Mouse (Mus musculus) limb, embryonic 14.5 days (tissue): ENCODE results near the gene Rptor. TPM values are rescaled to one million over a fixed set of nuclear protein-coding genes. Genes with fewer than 3 reads are reported as not detected.

Experiments
- ATAC-seq: fragments of 200-750 bp; cut with Nextera tagmentation; 2 replicates; pipeline ENCODE4 v1.8.0; 2017; ENCODE audit warnings: low read depth, moderate number of reproducible peaks, moderate TSS enrichment; ENCODE audit not compliant: low FRiP score
- DNase-seq: peaks from one replicate; pipeline ENCODE4 v3.0.0-alpha.2; 2015; ENCODE audit warnings: low spot score
- H3K27ac ChIP-seq: fragments of 300-500 bp; sonication (generic); replicated peaks from 2 replicates; pipeline ENCODE4 v1.5.1; 2014; ENCODE audit warnings: low read depth, mild to moderate bottlenecking, low read length, moderate library complexity, mixed read lengths
- H3K27me3 ChIP-seq: fragments of 300-500 bp; sonication (generic); 2 replicates; pipeline ENCODE4 v1.6.1; 2014; ENCODE audit warnings: low read length, mixed read lengths; ENCODE audit not compliant: control insufficient read depth, insufficient read depth
- H3K36me3 ChIP-seq: fragments of 300-500 bp; sonication (generic); 2 replicates; pipeline ENCODE4 v1.6.1; 2014; ENCODE audit warnings: mild to moderate bottlenecking, low read length, moderate library complexity, mixed read lengths; ENCODE audit not compliant: control insufficient read depth, insufficient read depth
- H3K4me1 ChIP-seq: fragments of 300-500 bp; sonication (generic); 2 replicates; pipeline ENCODE4 v1.6.1; 2014; ENCODE audit warnings: antibody characterized with exemption, low read length, mixed read lengths; ENCODE audit not compliant: control insufficient read depth, insufficient read depth
- H3K4me2 ChIP-seq: fragments of 300-500 bp; sonication (generic); replicated peaks from 2 replicates; pipeline ENCODE4 v1.6.1; 2014; ENCODE audit warnings: low read depth, mild to moderate bottlenecking, low read length, moderate library complexity; ENCODE audit not compliant: severe bottlenecking
- H3K4me3 ChIP-seq: fragments of 300-500 bp; sonication (generic); replicated peaks from 2 replicates; pipeline ENCODE4 v1.5.1; 2014; ENCODE audit warnings: low read length
- H3K9ac ChIP-seq: fragments of 300-500 bp; sonication (generic); 2 replicates; pipeline ENCODE4 v1.6.1; 2014; ENCODE audit warnings: mild to moderate bottlenecking, low read depth, low read length, moderate library complexity; ENCODE audit not compliant: severe bottlenecking
- H3K9me3 ChIP-seq: fragments of 300-500 bp; sonication (generic); 2 replicates; pipeline ENCODE4 v1.6.1; 2016; ENCODE audit warnings: low read length; ENCODE audit not compliant: control insufficient read depth
- POLR2A ChIP-seq: fragments of 200-500 bp; IDR thresholded peaks from 2 replicates; pipeline ENCODE4 v1.8.0; 2012; ENCODE audit warnings: inconsistent platforms, mild to moderate bottlenecking, moderate library complexity, borderline replicate concordance; ENCODE audit not compliant: insufficient read depth, insufficient read length; ENCODE audit errors: extremely low read depth
- WGBS: fragments of 180-500 bp; shearing (Covaris S2); extraction: QIAGEN DNeasy Blood & Tissue Kit; methylation state at CpG from one replicate; pipeline ENCODE4 v1.1.7; 2014; 5-methylcytosine and 5-hydroxymethylcytosine counted together
- polyA plus RNA-seq, 2 experiments: library from polyadenylated mRNA; depleted of rRNA in 1 of 2; stranded (reverse) in 1 of 2; unstranded in 1 of 2; fragments of >200 nt; fragmentation: Nextera tagmentation in 1 of 2; extraction: Ambion mirVana in 1 of 2; gene quantifications; 2 replicates each; pipeline versions ENCODE4 v1.2.1 to v1.2.3; 2012 to 2014

Gene Rptor
- polyA plus RNA-seq, 2 experiments: 13.7 to 24.3 TPM

DNA sequence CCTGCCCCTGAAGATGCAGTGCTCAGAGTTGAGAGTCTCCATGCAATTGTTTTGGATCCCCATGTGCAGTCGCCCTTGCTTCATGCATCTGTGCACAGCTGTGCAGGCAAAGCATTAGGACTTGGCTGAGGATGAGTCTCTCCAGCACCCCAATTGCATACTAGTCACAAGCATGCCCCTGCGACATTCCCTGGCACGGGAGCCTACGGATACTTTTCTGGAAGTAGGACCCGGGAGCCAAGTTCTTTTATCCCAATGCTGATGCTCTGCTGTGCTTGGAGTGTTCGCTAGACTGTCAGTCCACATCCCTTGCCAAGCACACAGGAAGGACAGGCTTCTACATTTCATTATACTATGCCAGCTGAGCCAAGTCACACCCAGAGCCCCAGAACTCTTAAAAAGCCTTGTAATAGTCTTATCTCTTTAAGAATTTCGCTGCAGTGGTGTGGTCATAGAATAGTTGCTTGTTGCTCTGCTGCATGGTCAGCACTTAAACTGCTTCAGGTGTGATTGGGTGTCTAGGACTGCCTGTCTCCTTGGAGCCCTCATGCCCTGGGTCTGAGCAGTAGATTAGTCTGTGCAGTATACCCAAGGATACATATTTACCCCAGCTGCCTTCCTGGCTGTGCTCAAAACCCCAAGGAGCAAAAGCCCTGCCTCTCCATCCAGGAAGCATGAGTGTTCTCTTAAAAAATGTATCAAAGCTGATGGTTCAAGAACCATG is 183.1 kb downstream of the Rptor start:
- no peak overlapping the region for H3K27ac ChIP-seq
- no peak for TF ChIP-seq POLR2A
- no peak overlapping the region for H3K4me2 ChIP-seq
- H3K36me3 ChIP-seq: peaks cover 18% of the 10 kb centered on the region
- H3K4me1 ChIP-seq: no peaks in the 10 kb centered on the region
- H3K9me3 ChIP-seq: no peaks in the 10 kb centered on the region
- H3K27me3 ChIP-seq: no peaks in the 10 kb centered on the region
- H3K4me3 ChIP-seq: no peak overlapping the region
- DNase-seq: no peak
- no peak overlapping the region for H3K9ac ChIP-seq
- 93% methylated on average over 7 of the region's 7 CpGs for WGBS
- ATAC-seq: no peak

DNA sequence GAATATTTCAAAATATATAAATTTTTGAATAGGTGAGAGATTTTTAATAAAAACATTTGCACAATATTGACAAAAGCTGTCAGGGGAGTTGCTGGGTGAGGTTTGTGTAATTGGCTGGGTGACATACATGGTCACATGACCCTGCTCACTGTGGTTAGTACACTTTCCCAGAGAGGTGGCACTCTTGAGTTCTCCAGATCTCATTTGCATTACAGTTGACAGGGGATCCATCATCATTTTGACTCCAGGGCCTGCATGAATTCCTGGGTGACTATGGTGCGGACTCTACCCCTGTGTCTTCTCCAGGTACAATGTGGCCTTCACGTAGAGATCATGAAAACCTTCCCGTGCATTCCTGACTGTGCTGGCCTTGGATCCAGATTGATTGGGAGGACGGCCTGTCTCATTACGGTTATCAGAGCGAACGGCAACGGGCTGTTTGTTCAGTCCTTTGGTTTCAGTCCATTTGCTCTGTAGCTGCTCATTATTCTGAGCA is 183.7 kb downstream of the Rptor start:
- Histone ChIP-seq H3K4me3 (no peak overlapping the region), H3K9ac (no peak overlapping the region), H3K4me1 (no peaks in the 10 kb centered on the region), H3K36me3 (peaks cover 16% of the 10 kb centered on the region), H3K27ac (no peak overlapping the region), H3K4me2 (no peak overlapping the region), H3K27me3 (no peaks in the 10 kb centered on the region), H3K9me3 (no peaks in the 10 kb centered on the region)
- WGBS: 88% methylated on average over 8 of the region's 8 CpGs
- TF ChIP-seq POLR2A: no peak
- DNase-seq (no peak), ATAC-seq (no peak)

DNA sequence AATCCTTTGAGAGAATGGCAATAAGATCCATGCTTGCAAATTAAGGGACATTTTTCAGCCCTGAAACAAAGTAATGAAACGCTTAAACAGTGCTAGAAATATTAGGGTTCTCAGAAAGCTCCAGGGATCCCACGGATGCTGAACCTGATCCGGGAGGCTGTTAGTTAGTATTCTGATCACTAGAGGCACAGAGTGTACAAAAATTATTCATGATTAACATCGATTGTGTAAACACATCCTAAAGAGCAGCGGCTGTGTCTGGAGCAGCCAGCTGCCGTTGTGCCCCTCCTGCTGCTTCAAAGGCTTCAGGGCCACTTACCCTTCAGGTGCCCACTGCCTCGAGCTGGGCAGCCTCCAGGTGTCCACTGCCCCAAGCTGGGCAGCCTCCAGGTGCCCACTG is 185.8 kb downstream of the Rptor start:
- no peak overlapping the region for H3K27ac ChIP-seq
- H3K4me2 ChIP-seq: no peak overlapping the region
- no peak for TF ChIP-seq POLR2A
- peaks cover 3% of the 10 kb centered on the region; the same call in 1 of the 2 replicates for H3K4me1 ChIP-seq
- no peak overlapping the region for H3K4me3 ChIP-seq
- WGBS: 66% methylated on average over 7 of the region's 7 CpGs
- H3K9me3 ChIP-seq: no peaks in the 10 kb centered on the region
- H3K27me3 ChIP-seq: no peaks in the 10 kb centered on the region
- H3K36me3 ChIP-seq: peaks cover 8% of the 10 kb centered on the region
- DNase-seq: no peak
- no peak overlapping the region for H3K9ac ChIP-seq
- no peak for ATAC-seq

DNA sequence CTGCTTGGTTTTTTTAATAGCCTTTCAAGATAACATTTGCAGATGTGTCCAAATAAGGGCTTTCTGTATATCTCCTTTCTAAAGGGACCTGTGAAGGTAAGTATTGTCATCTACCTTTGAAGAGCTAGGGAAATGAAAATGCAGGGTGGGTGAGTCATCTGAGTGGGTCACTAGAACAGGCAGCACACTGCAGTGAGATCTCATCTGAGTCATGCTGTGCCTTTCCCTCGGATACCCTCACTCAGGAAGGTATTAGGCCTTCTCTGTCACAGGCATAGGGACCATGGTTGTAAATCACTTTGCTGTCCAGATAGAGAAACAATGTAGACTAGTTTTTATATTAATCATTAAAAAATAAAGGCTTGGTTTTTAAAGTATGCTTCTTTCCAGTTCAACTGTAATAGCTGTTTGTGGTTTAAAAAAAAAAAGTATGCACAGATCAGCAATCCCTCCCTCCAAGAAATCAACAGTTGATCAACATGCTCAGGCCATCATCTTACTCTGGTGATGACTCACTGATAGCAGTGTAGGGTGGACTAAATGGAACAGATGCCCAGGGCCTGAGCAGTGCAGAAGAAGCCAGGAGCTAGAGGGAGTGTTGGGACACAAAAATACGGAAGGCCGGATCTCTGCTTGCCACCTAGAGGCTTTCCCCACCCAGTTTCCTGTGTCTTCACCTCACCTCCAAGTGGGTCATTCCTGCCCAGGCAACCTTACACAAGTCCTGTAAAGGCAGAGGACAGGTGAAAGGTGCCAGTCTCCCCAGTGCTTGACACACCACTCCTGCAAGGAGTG is 186.4 kb downstream of the Rptor start:
- Histone ChIP-seq H3K27ac (no peak overlapping the region), H3K9ac (no peak overlapping the region), H3K4me3 (no peak overlapping the region), H3K9me3 (no peaks in the 10 kb centered on the region), H3K4me2 (no peak overlapping the region), H3K4me1 (peaks cover 3% of the 10 kb centered on the region; the same call in 1 of the 2 replicates), H3K36me3 (peaks cover 8% of the 10 kb centered on the region), H3K27me3 (no peaks in the 10 kb centered on the region)
- ATAC-seq: no peak
- WGBS: 83% methylated on average over 3 of the region's 3 CpGs
- no peak for DNase-seq
- TF ChIP-seq POLR2A: no peak

DNA sequence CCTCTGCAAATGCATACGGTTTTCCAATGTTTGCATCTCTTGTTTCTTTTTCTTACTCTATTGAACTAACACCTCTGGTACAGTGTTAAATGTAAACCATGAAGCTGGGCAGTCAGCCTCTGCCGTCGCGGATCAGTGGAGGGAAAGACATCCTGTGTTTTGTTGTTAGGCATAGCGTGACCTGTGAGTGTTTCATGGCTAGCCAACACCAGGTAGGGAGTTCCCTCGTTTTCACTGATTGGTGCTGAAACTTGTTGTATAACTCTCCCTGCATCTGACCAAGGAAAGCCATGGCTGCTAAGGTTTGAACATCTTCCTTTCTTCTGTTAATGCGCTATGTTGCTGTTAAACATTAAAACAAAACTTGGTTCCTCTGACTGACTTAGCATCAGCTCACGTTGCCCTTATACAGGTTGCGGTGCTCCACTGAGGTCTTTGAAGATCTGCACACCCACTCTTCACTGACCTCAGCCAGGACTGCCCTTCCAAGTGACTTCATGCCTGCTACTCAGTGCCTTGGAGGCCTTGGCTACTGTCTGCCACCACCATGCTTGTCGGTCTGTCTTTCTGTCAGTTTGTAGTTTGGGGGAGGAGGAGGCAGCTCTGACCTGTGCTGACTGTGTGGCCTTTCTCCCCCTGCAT is 189.3 kb downstream of the Rptor start:
- Histone ChIP-seq H3K9me3 (no peaks in the 10 kb centered on the region), H3K4me3 (no peak overlapping the region), H3K4me1 (peaks cover 8% of the 10 kb centered on the region), H3K4me2 (no peak overlapping the region), H3K27me3 (no peaks in the 10 kb centered on the region), H3K36me3 (no peaks in the 10 kb centered on the region), H3K27ac (no peak overlapping the region), H3K9ac (no peak overlapping the region)
- TF ChIP-seq POLR2A: no peak
- WGBS: 74% methylated on average over 10 of the region's 10 CpGs
- ATAC-seq (no peak), DNase-seq (no peak)
